Mouse (Mus musculus) CH12.LX (cell line): ENCODE results near the gene Fgfr2. TPM values are rescaled to one million over a fixed set of nuclear protein-coding genes. Genes with fewer than 3 reads are reported as not detected.

ENCODE experiments used
- DNase-seq: peaks from one replicate; pipeline ENCODE4 v3.0.0-alpha.2; 2013; ENCODE audit errors: extremely low read depth
- H3K27ac ChIP-seq: 2 replicates; pipeline ENCODE4 v1.5.1; 2012; ENCODE audit warnings: low read depth, mild to moderate bottlenecking, control low read depth, moderate library complexity; ENCODE audit not compliant: insufficient read depth
- H3K27me3 ChIP-seq: replicated peaks from 2 replicates; pipeline ENCODE3; 2012; ENCODE audit warnings: inconsistent platforms
- H3K36me3 ChIP-seq, 2 experiments: replicated peaks in 1 of 2; 2 replicates each; pipeline versions ENCODE3 to v1.6.1; 2012; ENCODE audit warnings: inconsistent platforms in 1 of 2, low read length in 1 of 2, mild to moderate bottlenecking in 1 of 2, mixed read lengths in 1 of 2, moderate library complexity in 1 of 2; ENCODE audit not compliant: control insufficient read depth in 1 of 2, insufficient read depth in 1 of 2
- H3K4me1 ChIP-seq, 2 experiments: 2 replicates each; pipeline ENCODE4 v1.6.1; 2012; ENCODE audit warnings: inconsistent platforms in 1 of 2, moderate library complexity in 1 of 2; ENCODE audit not compliant: insufficient read depth in 2 of 2, control insufficient read depth in 1 of 2
- H3K4me2 ChIP-seq: 2 replicates; pipeline ENCODE4 v1.6.1; 2012; ENCODE audit warnings: low read depth, mild to moderate bottlenecking, control low read depth; ENCODE audit not compliant: poor library complexity, insufficient read depth, severe bottlenecking
- H3K4me3 ChIP-seq, 3 experiments: fragments of 150-350 bp in 1 of 3; sonication (generic) in 1 of 3; replicated peaks in 1 of 3; 2 replicates each; pipeline versions ENCODE3 to v1.5.1; 2011 to 2012; ENCODE audit warnings: low read depth in 2 of 3, low read length in 2 of 3, mild to moderate bottlenecking in 2 of 3, moderate library complexity in 2 of 3, control low read depth in 1 of 3, improper control_type of control experiment in 1 of 3, inconsistent platforms in 1 of 3, mixed read lengths in 1 of 3; ENCODE audit not compliant: poor library complexity in 1 of 3
- H3K79me2 ChIP-seq: replicated peaks from 2 replicates; pipeline ENCODE4 v1.6.1; 2012; ENCODE audit warnings: mild to moderate bottlenecking, moderate library complexity; ENCODE audit not compliant: control insufficient read depth, poor library complexity, insufficient read depth, severe bottlenecking; ENCODE audit errors: extremely low read depth
- H3K9ac ChIP-seq: 2 replicates; pipeline ENCODE4 v1.6.1; 2012; ENCODE audit warnings: low read depth, mild to moderate bottlenecking, control low read depth, moderate library complexity; ENCODE audit not compliant: insufficient read depth
- H3K9me3 ChIP-seq: replicated peaks from 2 replicates; pipeline ENCODE3; 2012; ENCODE audit warnings: low read length, inconsistent platforms, mixed read lengths
- BHLHE40 ChIP-seq: IDR thresholded peaks from 2 replicates; pipeline ENCODE4 v1.6.1; 2011; ENCODE audit warnings: mild to moderate bottlenecking, low read depth, low read length, improper control_type of control experiment
- CHD2 ChIP-seq: IDR thresholded peaks from 2 replicates; pipeline ENCODE4 v1.6.1; 2011; ENCODE audit warnings: low read length, improper control_type of control experiment
- E2F4 ChIP-seq: IDR thresholded peaks from 2 replicates; pipeline ENCODE4 v1.6.1; 2011; ENCODE audit warnings: low read depth, low read length, improper control_type of control experiment; ENCODE audit not compliant: insufficient replicate concordance
- EP300 ChIP-seq: IDR thresholded peaks from 2 replicates; pipeline ENCODE4 v1.6.1; 2011; ENCODE audit warnings: low read length, improper control_type of control experiment
- ETS1 ChIP-seq: conservative IDR thresholded peaks from 2 replicates; pipeline ENCODE4 v1.6.1; 2012; ENCODE audit warnings: low read depth, mild to moderate bottlenecking, inconsistent platforms, low read length, improper control_type of control experiment, moderate library complexity
- GABPA ChIP-seq: IDR thresholded peaks from 2 replicates; pipeline ENCODE4 v1.6.1; 2012; ENCODE audit warnings: low read depth, low read length, improper control_type of control experiment, inconsistent platforms; ENCODE audit not compliant: insufficient replicate concordance
- IRF4 ChIP-seq: IDR thresholded peaks from 2 replicates; pipeline ENCODE4 v1.6.1; 2014; ENCODE audit warnings: low read depth, mild to moderate bottlenecking, inconsistent platforms, low read length, improper control_type of control experiment
- JUND ChIP-seq: conservative IDR thresholded peaks from 2 replicates; pipeline ENCODE4 v1.6.1; 2011; ENCODE audit warnings: low read depth, low read length, improper control_type of control experiment
- MAFK ChIP-seq: IDR thresholded peaks from 2 replicates; pipeline ENCODE4 v1.6.1; 2011; ENCODE audit warnings: low read length, improper control_type of control experiment; ENCODE audit not compliant: insufficient replicate concordance
- MXI1 ChIP-seq: IDR thresholded peaks from 2 replicates; pipeline ENCODE4 v1.6.1; 2011; ENCODE audit warnings: mild to moderate bottlenecking, low read depth, low read length, improper control_type of control experiment
- MYC ChIP-seq: IDR thresholded peaks from 2 replicates; pipeline ENCODE4 v1.6.1; 2011; ENCODE audit warnings: low read depth, mild to moderate bottlenecking, improper control_type of control experiment, low read length
- NRF1 ChIP-seq: IDR thresholded peaks from 2 replicates; pipeline ENCODE4 v1.6.1; 2014; ENCODE audit warnings: low read depth, mild to moderate bottlenecking, inconsistent platforms, low read length, improper control_type of control experiment, moderate library complexity
- PAX5 ChIP-seq: IDR thresholded peaks from 2 replicates; pipeline ENCODE4 v1.6.1; 2012; ENCODE audit warnings: low read length, inconsistent platforms, mixed read lengths
- POLR2A ChIP-seq: IDR thresholded peaks from 2 replicates; pipeline ENCODE4 v1.6.1; 2011; ENCODE audit warnings: low read depth, mild to moderate bottlenecking, improper control_type of control experiment, low read length
- POLR2AphosphoS2 ChIP-seq: IDR thresholded peaks from 2 replicates; pipeline ENCODE4 v1.6.1; 2011; ENCODE audit warnings: low read depth, low read length, improper control_type of control experiment
- RAD21 ChIP-seq: IDR thresholded peaks from 2 replicates; pipeline ENCODE4 v1.6.1; 2011; ENCODE audit warnings: low read depth, mild to moderate bottlenecking, low read length, improper control_type of control experiment, moderate library complexity
- SIN3A ChIP-seq: IDR thresholded peaks from 2 replicates; pipeline ENCODE4 v1.6.1; 2012; ENCODE audit warnings: low read length, improper control_type of control experiment, inconsistent platforms
- SMC3 ChIP-seq: IDR thresholded peaks from 2 replicates; pipeline ENCODE4 v1.6.1; 2011; ENCODE audit warnings: low read depth, low read length, improper control_type of control experiment
- TCF12 ChIP-seq: IDR thresholded peaks from 2 replicates; pipeline ENCODE4 v1.6.1; 2014; ENCODE audit warnings: low read depth, mild to moderate bottlenecking, inconsistent platforms, low read length, improper control_type of control experiment
- UBTF ChIP-seq: IDR thresholded peaks from 2 replicates; pipeline ENCODE4 v1.6.1; 2012; ENCODE audit warnings: low read depth, mild to moderate bottlenecking, inconsistent platforms, low read length, improper control_type of control experiment, moderate library complexity
- USF1 ChIP-seq: IDR thresholded peaks from 2 replicates; pipeline ENCODE4 v1.6.1; 2014; ENCODE audit warnings: low read depth, mild to moderate bottlenecking, inconsistent platforms, low read length, improper control_type of control experiment
- ZKSCAN1 ChIP-seq: IDR thresholded peaks from 2 replicates; pipeline ENCODE4 v1.6.1; 2012; ENCODE audit warnings: low read depth, inconsistent platforms, low read length, improper control_type of control experiment, borderline replicate concordance
- ZMIZ1 ChIP-seq: IDR thresholded peaks from 2 replicates; pipeline ENCODE4 v1.6.1; 2012; ENCODE audit warnings: low read depth, mild to moderate bottlenecking, inconsistent platforms, low read length, improper control_type of control experiment
- dilution Hi-C: fragments of 300-500 bp; cut with MboI; formaldehyde crosslinking; loops from 2 replicates; pipeline ENCODE4 v1.14.3; 2020; ENCODE audit warnings: low sequenced_read_pairs; ENCODE audit not compliant: extremely low pct_unique_long_range_greater_than_20kb, extremely low pct_ligation_motif_present
- in situ Hi-C: fragments of 300-500 bp; cut with MboI; formaldehyde crosslinking; loops from 3 replicates; pipeline ENCODE4 v1.14.3; 2019; ENCODE audit warnings: low sequenced_read_pairs, low pct_ligation_motif_present, low pct_unique_long_range_greater_than_20kb, mixed read lengths
- polyA plus RNA-seq: library from polyadenylated mRNA; unstranded; fragments of >175 nt; gene quantifications from 2 replicates; pipeline ENCODE4 v1.2.1, GENCODE M21; 2012; ENCODE audit warnings: low read depth; ENCODE audit not compliant: insufficient read length
- total RNA-seq, 2 experiments: library from RNA; depleted of rRNA; stranded (reverse); fragments of 300-350 nt in 1 of 2; fragments of >200 nt in 1 of 2; gene quantifications; 2 replicates each; pipeline ENCODE4 v1.2.3; 2012 to 2014

Fgfr2 gene
- total and polyA plus RNA-seq, 3 experiments, result not detected

GRCm38 (mm10) chr7:132843152-132843551 lies 280.0 kb downstream of the Fgfr2 start:
- H3K27ac ChIP-seq, result no peak overlapping the region
- no peak overlapping the region for H3K9ac ChIP-seq
- H3K4me3 ChIP-seq, result no peak overlapping the region
- no peak for DNase-seq
- no peaks in the 10 kb centered on the region for H3K79me2 ChIP-seq
- TF ChIP-seq ZMIZ1, result no peak
- TF ChIP-seq MAFK, result peak; percentile 45; the same call in 1 of the 2 replicates
- no peak for TF ChIP-seq USF1
- TF ChIP-seq EP300, result 0 out of 2 replicates have a peak, but pooled peaks have one; percentile 22
- no peak for TF ChIP-seq SMC3
- no peak for TF ChIP-seq UBTF
- no peak for TF ChIP-seq JUND
- no peak for TF ChIP-seq TCF12
- 0 out of 2 replicates have a peak, but pooled peaks have one; percentile 15 for TF ChIP-seq BHLHE40
- peaks cover 16 to 61% of the 10 kb centered on the region in 2 experiments for H3K36me3 ChIP-seq
- no peaks in the 10 kb centered on the region for H3K9me3 ChIP-seq
- in situ Hi-C loops (no loop called here), dilution Hi-C loops (no loop called here)
- peaks cover 0 to 14% of the 10 kb centered on the region in 2 experiments; a peak in 2 of 4 replicates for H3K4me1 ChIP-seq
- no peaks in the 10 kb centered on the region for H3K27me3 ChIP-seq
- H3K4me2 ChIP-seq, result no peak overlapping the region

- in situ Hi-C loops, result no loop called here
- no peaks in the 10 kb centered on the region for H3K9me3 ChIP-seq
- H3K36me3 ChIP-seq, result peaks cover 12 to 57% of the 10 kb centered on the region in 2 experiments
- H3K27ac ChIP-seq, result no peak overlapping the region
- dilution Hi-C loops, result no loop called here
- TF ChIP-seq POLR2A (no peak), CHD2 (no peak), ETS1 (no peak), GABPA (no peak), MAFK (no peak), ZKSCAN1 (no peak)
- TF ChIP-seq, all 38 proteins: peak for 0
- no peak overlapping the region for H3K4me2 ChIP-seq
- no peaks in the 10 kb centered on the region for H3K79me2 ChIP-seq
- peaks cover 0 to 14% of the 10 kb centered on the region in 2 experiments; a peak in 2 of 4 replicates for H3K4me1 ChIP-seq
- H3K4me3 ChIP-seq, result no peak overlapping the region
- no peak overlapping the region for H3K9ac ChIP-seq
- DNase-seq, result no peak
- H3K27me3 ChIP-seq, result no peaks in the 10 kb centered on the region
These were observed 280.7 kb downstream of the Fgfr2 start for GRCm38 (mm10) chr7:132842455-132842854.

- no peak for DNase-seq
- no peak for TF ChIP-seq GABPA
- TF ChIP-seq MXI1, result no peak
- no peak for TF ChIP-seq USF1
- TF ChIP-seq PAX5, result no peak
- no peak for TF ChIP-seq NRF1
- no peak for TF ChIP-seq POLR2AphosphoS2
- TF ChIP-seq POLR2A, result no peak
- no peak for TF ChIP-seq RAD21
- no peak for TF ChIP-seq SIN3A
- no peak for TF ChIP-seq MYC
- TF ChIP-seq E2F4, result no peak
- TF ChIP-seq EP300, result no peak
- TF ChIP-seq SMC3, result no peak
- TF ChIP-seq ETS1, result no peak
- TF ChIP-seq IRF4, result no peak
- no peak for TF ChIP-seq BHLHE40
- TF ChIP-seq, all 38 proteins: peak for 0
- Histone ChIP-seq H3K4me2 (no peak overlapping the region), H3K27ac (no peak overlapping the region), H3K9ac (no peak overlapping the region), H3K4me1 (peaks cover 0 to 14% of the 10 kb centered on the region in 2 experiments; a peak in 2 of 4 replicates), H3K79me2 (no peaks in the 10 kb centered on the region), H3K9me3 (no peaks in the 10 kb centered on the region), H3K27me3 (no peaks in the 10 kb centered on the region), H3K36me3 (peaks cover 13 to 54% of the 10 kb centered on the region in 2 experiments), H3K4me3 (no peak overlapping the region)
- dilution Hi-C loops, result no loop called here
- in situ Hi-C loops, result no loop called here
These were observed 281.9 kb downstream of the Fgfr2 start for GRCm38 (mm10) chr7:132841287-132841686.
